ENCODE assay signal across 10 mouse cellular contexts in genomic region chr13:16023070-16024039, GRCm38 (mm10). TPM values are rescaled to one million over a fixed set of nuclear protein-coding genes. Genes with fewer than 3 reads are reported as not detected.
DNase-seq lines count a peak whose midpoint lies in the region; ATAC-seq and TF ChIP-seq lines count a peak whose summit lies in the region.
"Had no signal": no experiment of that assay in that cellular context is flagged by ENCODE, and none has a peak within 500 bp of the region (broad histone marks: within the 10 kb centered on the region; RNA-seq: fewer than 3 reads in every experiment).

No protein-coding gene starts in this region.

- no peaks in the 10 kb centered on the region for H3K36me3 ChIP-seq in neural tube, embryonic 11.5 days (ENCODE audit: control insufficient read depth, insufficient read depth, low read length)

- H3K27ac ChIP-seq in neural tube, embryonic 11.5 days (ENCODE audit: low read depth, low read length), result no peak overlapping the region
- H3K27ac ChIP-seq in olfactory bulb, adult 2 months (ENCODE audit: insufficient read depth, low read depth, low read length), result peak overlapping the region; percentile 79; the same call in 1 of the 2 replicates
- H3K27ac ChIP-seq: macrophage had no signal

- 44% methylated on average over 13 of the region's 13 CpGs for WGBS in neural tube, embryonic 11.5 days
- 48% methylated on average over 13 of the region's 13 CpGs for WGBS in olfactory bulb, adult 2 months

- no peak overlapping the region for H3K4me3 ChIP-seq in neural tube, embryonic 11.5 days (ENCODE audit: low read depth, low read length)
- peak overlapping the region; percentile 4; the same call in 1 of the 2 replicates for H3K4me3 ChIP-seq in olfactory bulb, adult 2 months (ENCODE audit: insufficient read depth, low read depth, low read length)

- no peaks in the 10 kb centered on the region for H3K9me3 ChIP-seq in neural tube, embryonic 11.5 days (ENCODE audit: control insufficient read depth, low read length)

- peak; percentile 76 for DNase-seq in heart, adult 11 months
- no peak for DNase-seq in heart, adult 8-10 months (ENCODE audit: low spot score)
- DNase-seq in neural tube, embryonic 11.5 days (ENCODE audit: low spot score), result no peak
- no peak for DNase-seq in neural tube, embryonic 10.5 days (ENCODE audit: extremely low spot score, low spot score)
- DNase-seq in layer of hippocampus, adult 8-10 months (ENCODE audit: low spot score in 2 of 2), result peak; percentile 54 to 63
- no peak for DNase-seq in T-cell, adult 2 months (ENCODE audit: low spot score)
- no peak for DNase-seq in thymus, postnatal 10 days (ENCODE audit: low spot score in 2 of 2)

- ATAC-seq in neural tube, embryonic 11.5 days (ENCODE audit: insufficient read depth, low FRiP score, low TSS enrichment), result peak; percentile 82

- H3K27me3 ChIP-seq in neural tube, embryonic 11.5 days (ENCODE audit: control insufficient read depth, insufficient read depth, low read length), result peaks cover under 1% of the 10 kb centered on the region; the same call in 1 of the 2 replicates
- H3K27me3 ChIP-seq: CH12.LX had no signal

- H3K9ac ChIP-seq in neural tube, embryonic 11.5 days (ENCODE audit: low read length), result no peak overlapping the region

- H3K4me2 ChIP-seq in neural tube, embryonic 11.5 days (ENCODE audit: low read depth), result no peak overlapping the region

- no peaks in the 10 kb centered on the region for H3K4me1 ChIP-seq in neural tube, embryonic 11.5 days (ENCODE audit: control insufficient read depth, insufficient read depth, low read length)
- H3K4me1 ChIP-seq in olfactory bulb, adult 2 months (ENCODE audit: control insufficient read depth, insufficient read depth, low read length), result peaks cover 5% of the 10 kb centered on the region

- TF ChIP-seq POLR2A in olfactory bulb, adult 2 months (IDR thresholded peaks at IDR 0.05; ENCODE audit: insufficient read depth, low read depth, low read length), result no peak

- TF ChIP-seq CTCF in olfactory bulb, adult 2 months (IDR thresholded peaks at IDR 0.05; ENCODE audit: insufficient read depth, low read depth, low read length), result no peak

RNA-seq across cellular contexts. Expression of gene Inhba, which starts 11.7 kb away (rescaled TPM):
- 1 to 10 TPM; 1.4 to 2.8 (median 2.3) TPM for total RNA-seq in heart, adult 8-10 months (2022)
- polyA plus RNA-seq in neural tube, embryonic 11.5 days (2014; fragmentation: Nextera tagmentation; extraction: Ambion mirVana), result 0.72 and 0.77 TPM in 2 replicates
- 10 to 100 TPM in 2 of 4 experiments, 1 to 10 TPM in 2; 8.0 to 12.9 (median 10.6) TPM for total RNA-seq in layer of hippocampus, adult 8-10 months (2022)
- polyA plus RNA-seq in olfactory bulb, adult 2 months (2012; ENCODE audit: insufficient read depth, insufficient read length, low replicate concordance, missing spikeins), result not detected in 2 replicates
- total RNA-seq: CH12.LX had no signal

Comparison
In these comparisons a context has a peak if more than half of its experiments do, and no peak if none do; other contexts are left out.
1. DNase-seq: peak in heart, adult 11 months (single experiment) and layer of hippocampus, adult 8-10 months (2 of 2); none in heart, adult 8-10 months (single experiment), neural tube, embryonic 11.5 days (single experiment), neural tube, embryonic 10.5 days (single experiment), T-cell, adult 2 months (single experiment) and thymus, postnatal 10 days (0 of 2).